Mouse (Mus musculus): ENCODE results near the gene Thoc2.
"Not testable (repeated sequence)": the region's sequence is repeated elsewhere in the genome, so short reads cannot be mapped to it uniquely, and the experiment has no call there.

The Thoc2 gene

DNA sequence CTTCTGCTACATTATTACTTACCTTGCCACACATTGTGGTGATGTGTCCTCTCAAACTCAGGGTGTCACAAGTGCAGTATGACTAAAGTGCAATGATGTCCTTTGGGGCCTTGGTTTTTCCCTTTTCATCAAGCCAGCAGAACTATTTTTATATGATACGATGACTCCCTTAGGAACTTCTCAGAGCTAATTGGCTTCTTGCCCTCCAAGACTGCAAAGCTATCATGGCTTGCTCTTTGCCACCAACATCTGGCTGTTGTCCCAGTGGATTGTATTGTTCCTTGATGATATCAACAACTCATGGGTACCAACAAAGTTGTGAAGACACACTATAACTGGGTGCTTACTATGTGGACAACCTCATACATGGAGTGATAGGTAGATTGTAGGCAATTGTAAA, at the start of gene Thoc2:
Thoc2 (minus strand) TSS at position 101 of the 400 bp plus-strand sequence.
- DNase-seq (ENCODE audit: low spot score in 2 of 2) = no peak

DNA sequence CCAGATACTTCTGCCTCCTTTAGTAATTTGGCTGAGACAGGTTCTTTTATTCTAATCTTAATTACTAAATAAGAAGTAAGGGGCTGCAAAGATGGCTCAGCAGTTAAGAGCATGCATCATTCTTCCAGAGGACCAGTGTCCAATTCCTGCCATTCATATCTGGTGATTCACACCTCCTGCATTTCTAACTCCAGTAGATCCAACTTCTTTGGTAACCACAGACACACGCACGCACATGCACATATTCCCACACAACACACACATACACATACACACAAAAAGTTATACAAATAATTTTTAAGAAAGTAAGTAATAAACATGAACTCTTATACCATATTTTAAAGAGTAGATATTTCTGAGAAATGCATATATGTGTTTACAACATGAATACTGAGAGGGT, 49.6 kb upstream of the Thoc2 start:
- DNase-seq (ENCODE audit: low spot score in 2 of 2) = no peak

DNA sequence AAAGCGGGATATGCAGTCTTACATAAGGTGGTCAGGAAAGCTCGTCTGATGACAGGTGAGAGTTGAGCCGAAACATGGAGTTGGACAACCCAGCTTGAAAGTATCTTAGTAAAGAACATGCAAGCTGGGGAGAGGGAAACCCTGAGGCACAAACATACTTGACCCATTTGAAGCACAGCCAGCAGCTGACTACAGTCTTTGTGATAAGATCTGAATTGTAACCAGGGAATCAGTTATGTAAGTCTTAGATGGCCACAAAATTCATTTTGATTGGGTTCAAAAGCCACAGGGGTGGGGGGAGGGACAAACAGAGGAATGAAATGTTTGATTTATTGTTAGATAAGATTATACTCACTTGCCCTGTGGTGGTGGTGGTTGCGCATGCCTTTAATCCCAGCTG, 48.9 kb upstream of the Thoc2 start:
- no peak for DNase-seq (ENCODE audit: low spot score in 2 of 2)

DNA sequence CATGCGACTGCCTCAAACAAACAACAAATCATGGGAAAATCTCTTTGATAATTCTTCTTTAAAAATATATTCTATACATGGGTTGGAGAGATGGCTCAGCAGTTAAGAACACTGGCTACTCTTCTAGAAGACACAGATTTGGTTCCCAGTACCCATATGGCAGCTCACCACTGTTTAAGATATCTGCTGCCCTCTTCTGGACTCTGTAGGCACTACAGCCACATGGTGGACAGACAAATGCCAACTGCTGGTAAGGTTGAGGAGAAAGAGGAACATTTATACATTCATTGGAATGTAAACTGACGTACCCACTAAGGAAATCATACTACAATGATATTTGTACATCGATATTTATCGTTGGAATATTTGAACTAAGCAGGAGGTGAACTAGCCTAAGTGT, 36.7 kb upstream of the Thoc2 start:
- DNase-seq (ENCODE audit: low spot score in 2 of 2) = no peak

DNA sequence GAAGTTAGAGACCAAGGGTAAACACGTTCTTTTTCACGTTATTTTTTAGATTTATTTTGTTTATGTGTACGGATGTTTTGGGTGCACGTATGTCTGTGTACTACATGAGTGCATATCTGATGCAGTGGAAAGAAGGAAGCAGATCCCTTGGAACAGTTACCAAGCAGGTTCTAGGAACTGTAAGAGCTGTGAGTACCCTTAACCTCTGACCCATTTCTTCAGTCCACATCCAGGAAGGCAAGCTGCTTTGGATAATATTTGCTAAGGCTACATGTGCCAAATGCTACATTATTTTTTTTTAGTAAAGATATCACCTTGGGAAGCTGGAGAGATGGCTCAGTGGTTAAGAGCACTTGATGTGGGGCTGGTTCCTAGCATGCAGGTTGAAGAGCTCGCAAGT, 21.4 kb upstream of the Thoc2 start:
- DNase-seq (ENCODE audit: low spot score in 2 of 2) = no peak

DNA sequence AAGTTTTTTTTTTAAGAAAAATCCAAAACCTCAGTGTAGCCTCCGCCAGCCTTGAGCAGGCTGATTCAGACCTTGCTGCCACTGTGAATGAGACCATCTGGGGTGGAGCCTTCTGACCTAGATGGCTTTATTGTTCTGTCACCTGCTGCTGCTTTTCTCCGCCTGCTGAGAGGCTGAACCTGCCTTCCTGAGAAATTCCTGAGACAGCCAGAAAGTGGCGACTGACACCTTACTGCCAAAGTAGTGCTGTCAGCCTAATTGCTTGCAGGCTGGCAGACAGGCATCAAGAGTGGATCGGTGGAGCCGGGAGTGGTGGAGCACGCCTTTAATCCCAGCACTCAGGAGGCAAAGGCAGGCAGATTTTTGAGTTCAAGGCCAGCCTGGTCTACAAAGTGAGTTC, 11.3 kb upstream of the Thoc2 start:
- not testable (repeated sequence) for DNase-seq (ENCODE audit: low spot score in 2 of 2)

DNA sequence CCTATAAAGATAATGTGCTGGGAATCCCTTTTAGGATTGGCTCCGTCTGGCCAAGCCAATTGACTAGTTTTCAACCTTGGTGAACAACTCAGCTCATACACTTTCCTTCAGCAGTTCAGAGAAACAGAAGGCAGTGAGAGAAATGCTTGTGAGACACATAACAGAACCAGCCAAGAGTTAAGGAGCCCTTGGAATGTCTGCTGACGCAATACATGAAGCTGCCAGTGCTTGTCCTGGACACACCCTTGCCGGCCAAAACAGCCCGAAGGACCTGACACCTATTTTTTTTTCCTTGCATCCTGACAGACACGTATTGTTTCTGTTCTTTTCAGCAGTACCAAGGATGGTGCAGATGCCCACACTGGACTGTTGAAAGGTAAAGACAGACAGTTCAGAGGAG, 4.2 kb upstream of the Thoc2 start:
- no peak for DNase-seq (ENCODE audit: low spot score in 2 of 2)

DNA sequence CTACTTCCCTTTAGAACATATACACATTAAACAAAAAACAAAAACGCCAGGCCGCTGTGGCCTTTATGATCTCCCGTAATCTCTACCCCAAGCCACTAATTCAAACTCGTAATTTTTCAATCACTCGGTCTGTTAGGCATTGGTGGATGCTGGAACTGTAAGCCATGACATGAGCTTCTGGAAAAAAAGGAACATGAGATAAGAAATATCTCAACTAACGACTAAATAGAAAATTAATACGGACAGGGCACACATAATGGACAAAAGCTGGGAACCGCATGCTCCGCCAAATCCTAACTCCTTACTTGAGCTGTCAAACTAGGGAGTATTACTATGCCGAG, 8.4 kb downstream of the Thoc2 start:
- DNase-seq (ENCODE audit: low spot score in 2 of 2) = peak in 1 of 2 experiments; percentile 2

DNA sequence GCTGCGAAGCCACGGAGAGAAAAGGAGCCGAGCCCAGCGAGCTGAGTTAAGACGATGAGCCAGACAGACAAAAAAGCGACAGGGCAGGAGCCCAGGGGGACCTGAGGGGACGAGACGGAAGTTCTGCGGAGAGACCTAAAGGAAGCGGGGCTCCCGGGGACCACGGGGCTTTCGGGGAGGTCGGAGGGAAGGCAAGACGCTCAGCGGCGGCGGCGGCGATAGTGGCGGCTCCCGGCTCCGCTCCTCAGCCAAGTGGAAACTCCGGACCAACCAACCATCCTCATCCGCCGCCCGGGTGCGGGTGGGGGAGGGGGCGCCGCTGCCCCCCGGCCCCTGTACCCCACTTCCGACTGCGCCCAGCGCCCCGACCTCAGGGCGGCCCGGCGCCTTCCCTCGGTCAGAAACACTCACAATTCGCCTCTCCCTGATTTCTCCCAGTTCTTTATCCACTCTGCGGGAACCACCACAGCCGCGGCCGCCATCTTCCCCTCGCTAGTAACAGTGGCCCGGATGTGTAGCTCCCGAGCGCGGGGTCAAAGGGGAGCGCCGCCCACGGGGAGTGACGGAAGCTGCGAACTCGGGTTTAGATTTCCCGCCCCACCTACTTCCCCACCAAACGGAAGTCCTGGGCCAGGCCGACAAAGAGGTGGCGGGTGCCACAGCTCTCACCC, 8.9 kb downstream of the Thoc2 start:
- DNase-seq (ENCODE audit: low spot score in 2 of 2) = peak; percentile 87 to 89

DNA sequence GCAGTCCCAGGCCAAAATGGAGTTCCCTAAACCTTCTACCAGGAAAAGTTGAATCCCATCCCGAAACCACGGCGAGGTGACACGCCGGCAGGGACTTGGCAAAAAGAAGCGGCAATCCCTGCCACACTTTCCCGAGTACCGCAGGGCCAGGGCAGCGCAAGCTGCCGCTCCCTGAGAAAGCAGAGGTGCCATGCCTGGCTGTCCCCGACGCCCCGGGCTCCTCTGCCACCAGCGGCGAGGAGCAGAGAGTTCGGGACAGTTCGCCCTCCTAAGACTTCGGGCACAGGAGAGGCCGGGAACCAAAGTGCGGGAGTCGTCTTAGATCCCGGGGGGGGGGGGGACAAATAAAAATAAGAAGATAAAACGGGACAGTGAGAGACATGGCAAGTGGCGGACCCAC, 9.5 kb downstream of the Thoc2 start:
- DNase-seq (ENCODE audit: low spot score in 2 of 2) = no peak

DNA sequence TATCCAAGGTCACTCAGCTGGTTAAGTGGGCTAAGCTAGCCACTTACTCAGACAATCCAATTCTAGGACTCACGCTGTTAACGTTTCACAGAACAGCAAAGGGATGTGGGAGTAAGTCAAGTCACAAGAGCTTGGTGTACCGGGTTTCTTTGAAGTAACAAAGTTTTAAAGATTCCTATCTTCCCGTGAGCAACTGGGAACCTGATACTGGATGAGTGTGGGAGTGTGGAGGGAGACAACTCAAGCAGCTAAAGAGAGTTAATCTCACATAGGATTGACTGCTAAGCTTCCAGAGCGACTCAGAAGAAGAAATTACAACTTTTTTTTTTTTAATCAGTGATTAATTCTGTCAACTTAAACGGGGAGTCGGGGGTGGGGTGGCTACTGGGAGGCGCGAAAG, 10.0 kb downstream of the Thoc2 start:
- no peak for DNase-seq (ENCODE audit: low spot score in 2 of 2)

DNA sequence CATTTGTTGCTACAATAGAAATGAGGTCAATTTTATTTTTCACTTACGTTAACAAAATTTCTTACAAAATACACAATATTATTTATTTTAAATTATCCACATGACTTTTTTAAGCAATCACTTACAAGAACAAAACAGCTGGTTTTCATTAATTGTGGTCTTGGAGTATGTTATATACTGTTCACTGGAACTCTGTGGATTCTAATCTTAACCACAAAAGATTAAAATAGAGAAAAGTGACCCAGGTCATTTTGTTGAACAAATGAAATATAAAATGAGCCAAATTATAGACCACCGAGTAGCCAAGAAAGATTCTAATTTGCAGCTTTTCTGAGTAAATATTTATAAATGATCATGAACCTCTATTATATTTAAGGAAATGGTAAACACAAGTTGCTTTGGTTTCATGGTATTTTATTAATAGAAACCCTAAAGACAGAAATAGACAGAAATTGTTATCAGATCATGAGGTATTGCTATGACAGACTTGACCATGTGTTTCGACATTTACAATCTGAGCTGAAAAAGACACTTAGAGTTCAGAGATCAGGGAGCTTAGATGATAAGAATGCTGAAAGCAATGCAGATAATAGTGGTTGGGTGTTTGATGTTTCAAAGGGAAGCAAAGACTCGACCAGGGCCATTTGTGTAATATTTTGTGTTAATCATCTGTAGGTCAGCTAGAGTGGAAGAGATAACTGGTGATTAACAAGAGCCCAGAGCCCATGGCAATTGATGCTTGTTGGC, 35.5 kb downstream of the Thoc2 start:
- DNase-seq (ENCODE audit: low spot score in 2 of 2) = no peak

DNA sequence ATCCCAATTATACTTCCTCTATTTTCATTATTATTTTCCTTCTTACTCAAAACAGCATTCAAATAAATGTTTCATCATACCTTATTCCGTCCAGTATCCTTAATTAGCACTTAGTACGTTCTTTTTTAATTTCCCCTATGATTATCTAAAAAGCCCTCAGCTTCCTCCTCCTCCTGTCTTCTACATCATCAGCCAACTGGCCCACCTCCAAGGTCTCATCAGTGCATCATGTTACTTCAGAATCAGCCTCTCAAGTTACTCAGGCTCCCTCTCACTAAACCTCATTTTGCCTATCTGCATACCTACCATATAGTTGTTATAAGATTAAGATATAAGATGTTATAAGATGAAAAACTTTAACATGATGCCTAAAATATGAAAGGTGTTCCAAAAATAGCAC, 43.9 kb downstream of the Thoc2 start:
- no peak for DNase-seq (ENCODE audit: low spot score in 2 of 2)

DNA sequence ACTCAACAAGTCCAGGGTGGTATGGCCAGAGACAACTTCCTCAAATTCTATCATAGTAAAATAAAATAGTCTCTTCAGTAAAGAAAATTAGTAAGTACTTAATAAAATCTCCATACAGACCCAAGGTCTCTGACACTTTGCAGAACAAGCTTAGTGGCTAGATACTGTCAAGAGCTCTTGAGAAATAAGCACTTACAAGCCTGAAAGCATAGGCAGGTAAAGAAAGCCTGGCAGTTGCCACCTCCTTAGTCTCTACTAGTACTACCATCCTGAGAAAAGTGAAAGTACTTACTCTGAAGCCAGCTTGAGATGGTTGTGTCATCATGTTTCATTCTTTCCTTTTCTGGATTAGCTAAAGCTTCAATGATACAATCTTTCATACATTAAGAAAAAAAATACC, 82.7 kb downstream of the Thoc2 start:
- DNase-seq (ENCODE audit: low spot score in 2 of 2) = no peak

DNA sequence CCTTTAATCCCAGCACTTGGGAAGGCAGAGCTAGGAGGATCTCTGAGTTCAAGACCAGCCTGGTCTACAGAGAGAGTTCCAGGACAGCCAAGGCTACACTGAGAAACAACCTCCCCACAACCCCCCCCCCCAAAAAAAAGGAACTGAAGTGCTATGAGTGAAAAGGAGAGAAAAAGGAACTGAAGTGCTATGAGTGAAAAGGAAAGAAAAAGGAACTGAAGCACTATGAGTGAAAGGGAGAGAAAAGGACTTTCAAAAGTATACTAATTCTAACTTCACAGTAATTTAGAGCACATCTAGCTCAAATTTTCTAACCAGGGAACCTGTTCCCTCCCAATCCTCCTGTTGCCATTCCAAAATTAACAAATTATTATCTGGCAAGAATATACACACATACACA, 114.9 kb downstream of the Thoc2 start:
- no peak for DNase-seq (ENCODE audit: low spot score in 2 of 2)

DNA sequence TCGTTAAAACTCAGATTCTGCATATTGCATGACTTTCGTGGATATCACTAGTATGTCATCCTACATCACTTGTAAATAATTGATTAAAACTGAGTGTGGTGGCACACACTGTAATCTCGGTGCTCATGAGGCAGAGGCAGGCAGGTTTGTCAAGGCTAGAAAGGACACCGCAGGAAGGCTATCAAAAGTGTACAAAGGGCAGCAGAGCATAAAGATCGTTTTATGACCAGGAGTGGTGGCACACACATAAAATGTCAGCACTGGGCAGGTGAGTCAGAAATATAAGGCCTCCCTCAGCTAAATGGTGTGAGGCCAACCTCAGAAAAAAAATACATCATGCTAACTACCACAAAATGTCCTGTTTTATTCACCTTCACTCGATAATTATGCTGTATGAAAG, 127.2 kb downstream of the Thoc2 start:
- no peak for DNase-seq (ENCODE audit: low spot score in 2 of 2)
